Mouse (Mus musculus): ENCODE data around the gene Gprasp2.
"Not testable (repeated sequence)": the region's sequence is repeated elsewhere in the genome, so short reads cannot be mapped to it uniquely, and the experiment has no call there.

The Gprasp2 gene

DNA sequence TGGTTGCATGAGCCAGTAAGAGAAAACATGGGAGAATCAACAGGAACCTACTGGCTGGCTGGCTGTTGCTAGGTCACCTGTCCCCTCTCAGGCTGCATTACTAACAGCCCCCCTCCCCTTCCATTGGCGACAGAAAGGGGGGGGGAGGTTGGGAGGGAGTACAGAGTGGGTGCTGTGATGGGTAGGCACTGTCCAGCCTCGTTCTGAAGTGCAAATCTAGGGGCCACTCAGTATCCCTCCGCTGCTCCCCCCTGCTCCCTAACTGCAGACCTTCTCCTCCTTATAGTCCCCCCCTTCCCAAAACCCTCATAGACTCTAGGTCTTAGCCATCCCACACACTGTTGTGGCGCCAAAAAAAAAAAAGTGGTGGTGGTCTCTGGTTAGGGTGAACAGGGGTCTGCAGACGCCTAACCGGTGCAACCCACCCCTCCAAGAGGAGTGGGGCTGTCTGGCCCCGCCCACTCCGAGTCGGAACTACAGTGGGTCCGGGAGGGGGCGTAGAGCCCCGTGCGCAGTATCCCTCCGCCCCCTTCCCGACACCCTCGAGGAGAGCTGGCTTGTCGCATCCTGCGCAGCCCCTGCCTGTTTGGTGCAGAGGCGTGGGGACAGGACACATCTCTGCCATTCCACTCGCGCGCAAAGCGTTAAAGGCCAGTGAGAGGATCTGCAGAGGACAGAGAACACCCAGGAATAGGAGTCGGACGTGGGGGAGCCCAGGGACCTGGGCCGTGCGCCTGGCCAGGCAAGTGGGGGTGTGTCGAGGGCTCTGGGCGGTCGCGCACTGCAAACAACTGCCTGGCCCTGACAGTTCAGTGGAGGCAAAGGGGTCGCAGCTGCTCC is at the start of gene Gprasp2:
Gene Gprasp2, plus strand, starts transcription at position 514 of the 840 bp plus-strand sequence.
- in situ Hi-C loops (cut with MboI; ENCODE audit: unreplicated experiment in 2 of 2): not testable (repeated sequence)

DNA sequence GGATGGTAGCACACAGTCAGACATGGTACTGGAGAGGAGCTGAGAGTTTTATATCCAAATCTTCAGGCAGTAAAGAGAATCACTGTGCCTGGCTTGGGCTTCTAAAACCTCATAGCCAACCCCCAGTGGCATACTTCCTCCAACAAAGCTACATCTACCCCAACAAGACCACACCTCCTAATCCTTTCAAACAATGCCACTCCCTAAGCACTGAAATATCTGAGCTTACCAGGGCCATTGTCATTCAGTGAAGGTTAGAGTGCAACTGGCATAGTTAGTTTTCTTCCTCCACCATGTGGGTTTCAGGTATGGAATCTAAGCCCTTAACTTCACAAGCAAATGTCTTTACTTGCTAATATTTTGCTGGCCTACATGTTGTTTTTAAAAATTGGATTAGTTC is 47.3 kb upstream of the Gprasp2 start:
- in situ Hi-C loops (cut with MboI; ENCODE audit: unreplicated experiment in 2 of 2): no loop called here

DNA sequence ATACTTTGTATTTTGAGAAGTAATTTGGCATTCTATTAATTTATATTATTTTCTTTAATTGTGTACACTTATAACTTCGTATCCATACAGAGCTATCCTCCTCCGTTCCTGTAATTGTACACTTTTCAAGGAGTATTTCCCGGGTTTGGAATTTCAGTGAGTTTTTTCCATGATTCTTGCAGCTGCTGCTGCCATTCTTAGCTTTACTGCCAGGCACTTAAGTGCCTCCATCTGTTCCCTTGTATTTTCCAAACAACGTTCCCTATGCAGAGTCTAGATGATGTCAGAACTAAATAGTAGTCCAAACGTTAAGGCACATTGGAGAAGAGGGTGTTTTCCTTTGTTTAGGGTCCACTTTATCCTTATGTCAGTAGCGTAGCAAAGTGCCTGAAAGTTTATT is 46.5 kb upstream of the Gprasp2 start:
- in situ Hi-C loops (cut with MboI; ENCODE audit: unreplicated experiment in 2 of 2): no loop called here

DNA sequence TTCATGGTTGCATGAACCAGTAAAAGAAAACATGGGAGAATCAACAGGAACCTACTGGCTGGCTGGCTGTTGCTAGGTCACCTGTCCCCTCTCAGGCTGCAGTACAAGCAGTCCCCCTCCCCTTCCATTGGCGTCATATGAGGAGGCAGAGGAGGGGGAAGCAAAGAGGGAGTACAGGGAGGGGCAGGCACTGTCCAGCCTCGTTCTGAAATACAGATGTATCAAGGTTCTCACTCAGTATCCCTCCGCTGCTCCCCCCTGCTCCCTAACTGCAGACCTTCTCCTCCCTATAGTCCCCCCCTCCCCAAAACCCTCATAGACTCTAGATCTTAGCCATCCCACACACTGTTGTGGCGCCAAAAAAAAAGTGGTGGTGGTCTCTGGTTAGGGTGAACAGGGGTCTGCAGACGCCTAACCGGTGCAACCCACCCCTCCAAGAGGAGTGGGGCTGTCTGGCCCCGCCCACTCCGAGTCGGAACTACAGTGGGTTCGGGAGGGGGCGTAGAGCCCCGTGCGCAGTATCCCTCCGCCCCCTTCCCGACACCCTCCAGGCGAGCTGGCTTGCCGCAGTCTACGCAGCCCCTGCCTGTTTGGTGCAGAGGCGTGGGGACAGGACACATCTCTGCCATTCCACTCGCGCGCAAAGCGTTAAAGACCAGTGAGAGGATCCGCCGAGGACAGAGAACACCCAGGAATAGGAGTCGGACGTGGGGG is 43.1 kb upstream of the Gprasp2 start:
- in situ Hi-C loops (cut with MboI; ENCODE audit: unreplicated experiment in 2 of 2): not testable (repeated sequence)

DNA sequence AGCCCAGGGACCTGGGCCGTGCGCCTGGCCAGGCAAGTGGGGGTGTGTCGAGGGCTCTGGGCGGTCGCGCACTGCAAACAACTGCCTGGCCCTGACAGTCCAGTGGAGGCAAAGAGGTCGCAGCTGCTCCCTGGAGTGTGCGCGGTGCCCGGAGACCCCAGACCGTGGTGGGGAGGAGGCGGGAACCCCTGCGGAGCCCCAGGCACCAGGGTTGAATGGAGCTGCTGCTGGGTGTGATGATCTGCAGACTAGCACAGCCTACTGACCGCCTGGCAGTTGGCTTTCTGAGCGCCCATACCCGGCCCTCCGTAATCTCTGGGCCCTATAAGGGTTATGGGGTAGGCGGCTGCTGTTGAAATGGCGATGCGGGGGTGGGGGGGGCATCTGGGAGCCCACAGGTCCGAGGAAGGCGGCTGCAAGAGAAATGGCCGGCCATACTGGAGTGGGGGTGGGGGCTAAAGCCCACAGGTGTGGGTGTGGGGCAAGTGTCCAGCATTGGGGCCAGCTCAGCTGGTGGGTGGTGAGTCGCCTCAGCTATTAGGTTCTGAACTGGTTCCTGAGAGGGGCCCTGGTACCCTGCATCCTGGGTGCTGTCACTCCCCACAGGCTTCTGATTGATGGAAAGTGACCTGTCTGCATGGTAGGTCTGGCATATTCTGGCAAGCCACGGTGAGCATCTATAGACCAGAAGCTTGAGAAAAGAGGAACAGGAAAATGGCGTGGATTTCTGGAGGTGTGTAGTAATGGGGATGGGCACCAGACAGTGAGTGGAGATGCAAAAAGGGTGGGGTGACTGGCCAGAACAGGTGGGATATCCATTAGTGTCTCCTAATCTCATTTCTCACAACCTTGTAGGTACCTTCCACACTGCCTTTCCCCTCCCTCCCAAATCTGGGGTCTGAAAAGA is 42.3 kb upstream of the Gprasp2 start:
- in situ Hi-C loops (cut with MboI; ENCODE audit: unreplicated experiment in 2 of 2): not testable (repeated sequence)

DNA sequence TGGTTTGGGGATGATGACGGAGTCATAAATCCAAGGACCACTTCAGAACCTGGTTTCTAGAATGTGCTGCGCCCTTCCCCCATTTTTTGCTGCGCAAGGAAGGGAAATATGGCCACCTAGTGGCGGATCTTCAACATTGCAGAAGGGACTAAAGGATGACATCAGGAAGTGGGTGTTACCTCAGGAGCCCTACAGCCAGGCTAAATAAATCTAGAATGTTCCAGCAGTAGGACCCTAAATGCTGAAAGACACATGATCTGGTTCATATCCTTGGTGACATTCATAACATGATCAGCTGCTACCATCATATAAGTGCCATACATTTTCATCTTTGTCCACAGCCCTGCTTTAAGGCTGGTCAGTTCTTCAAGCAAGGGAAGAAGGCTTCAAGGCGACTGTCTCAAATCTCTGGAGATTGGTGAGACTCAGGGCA is 41.6 kb upstream of the Gprasp2 start, which contains the start of gene Bhlhb9:
Gene Bhlhb9, plus strand, starts transcription at position 383 of the 433 bp plus-strand sequence.
- in situ Hi-C loops (cut with MboI; ENCODE audit: unreplicated experiment in 2 of 2): not testable (repeated sequence)

DNA sequence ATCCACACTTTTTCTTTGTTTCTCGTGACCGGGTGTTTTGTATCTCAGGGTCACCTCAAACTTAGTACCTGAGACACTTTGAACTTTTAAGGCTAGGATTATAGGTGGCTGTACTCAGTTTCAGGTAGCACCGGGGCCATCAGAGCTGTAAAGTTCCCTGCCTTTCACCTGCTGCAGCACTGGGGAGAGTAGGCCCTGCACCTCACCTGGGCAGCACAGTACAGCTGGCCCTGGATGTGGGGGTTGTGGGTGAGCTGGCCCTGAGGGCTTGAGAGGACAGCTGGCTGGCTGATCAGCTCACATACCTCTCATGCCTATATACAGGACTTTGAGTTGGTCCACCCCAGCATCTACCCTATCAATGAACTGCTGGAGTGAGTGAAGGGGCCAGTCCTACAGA is 34.7 kb upstream of the Gprasp2 start:
- in situ Hi-C loops (cut with MboI; ENCODE audit: unreplicated experiment in 2 of 2): loop anchor here in 1 of 2 experiments (25.0 kb wide), 1 partner anchor 308 kb away; no protein-coding TSS in a partner anchor

DNA sequence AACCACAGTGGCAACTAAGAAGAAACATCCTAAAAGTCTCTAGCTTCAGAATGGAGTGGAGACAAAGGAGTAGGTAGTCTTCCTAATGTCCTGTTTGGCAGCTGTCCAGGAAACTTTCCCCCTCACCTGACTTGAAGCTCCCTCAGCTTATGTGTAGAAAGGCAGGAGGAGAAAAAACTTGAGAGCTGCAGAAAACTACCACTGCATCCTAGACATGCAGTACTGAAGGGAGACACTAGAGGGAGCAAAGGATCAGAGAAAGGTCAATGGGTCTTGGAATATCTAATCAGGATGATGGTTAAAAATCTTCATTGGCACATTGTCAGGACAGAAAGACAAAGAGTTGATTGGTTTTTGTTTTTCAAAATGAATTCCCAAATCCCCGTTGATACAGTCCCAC is 33.1 kb upstream of the Gprasp2 start:
- in situ Hi-C loops (cut with MboI; ENCODE audit: unreplicated experiment in 2 of 2): loop anchor here (5.0 to 25.0 kb wide), 3 partner anchors 157 to 307 kb away; no protein-coding TSS in a partner anchor

DNA sequence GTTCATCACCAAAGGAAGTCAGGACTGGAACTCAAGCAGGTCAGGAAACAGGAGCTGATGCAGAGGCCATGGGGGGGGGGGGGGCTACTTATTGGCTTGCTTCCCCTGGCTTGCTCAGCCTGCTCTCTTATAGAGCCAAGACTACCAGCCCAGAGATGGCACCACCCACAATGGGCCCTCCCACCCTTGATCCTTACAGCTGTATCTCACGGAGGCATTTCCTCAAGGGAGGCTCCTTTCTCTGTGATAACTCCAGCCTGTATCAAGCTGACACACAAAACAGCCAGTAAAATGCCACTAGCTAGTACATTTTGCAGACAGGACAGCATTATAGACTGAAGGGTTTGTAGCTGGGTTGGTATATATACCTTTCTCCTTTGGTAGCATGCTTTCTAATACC is 2.9 kb upstream of the Gprasp2 start:
- in situ Hi-C loops (cut with MboI; ENCODE audit: unreplicated experiment in 2 of 2): not testable (repeated sequence)

DNA sequence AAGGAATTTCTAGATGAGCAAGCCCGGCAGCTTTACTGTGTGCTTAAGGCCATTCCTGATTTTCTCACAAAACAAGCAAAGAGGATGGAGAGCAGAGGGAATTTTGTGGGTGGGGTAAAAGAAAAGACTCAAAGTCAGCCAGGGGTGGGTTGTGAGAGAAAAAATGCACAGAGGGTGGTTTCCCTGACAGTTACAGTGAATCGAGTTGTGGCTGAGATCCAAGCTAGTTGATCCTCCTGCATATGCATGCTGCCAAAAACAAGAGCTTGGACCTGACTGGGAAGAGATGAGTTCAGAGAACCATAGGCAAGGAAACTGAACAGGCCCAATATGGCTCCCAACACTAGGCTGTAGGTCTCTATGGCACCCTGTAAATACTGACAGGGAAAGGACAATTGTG is 938 bp upstream of the Gprasp2 start:
- in situ Hi-C loops (cut with MboI; ENCODE audit: unreplicated experiment in 2 of 2): no loop called here

DNA sequence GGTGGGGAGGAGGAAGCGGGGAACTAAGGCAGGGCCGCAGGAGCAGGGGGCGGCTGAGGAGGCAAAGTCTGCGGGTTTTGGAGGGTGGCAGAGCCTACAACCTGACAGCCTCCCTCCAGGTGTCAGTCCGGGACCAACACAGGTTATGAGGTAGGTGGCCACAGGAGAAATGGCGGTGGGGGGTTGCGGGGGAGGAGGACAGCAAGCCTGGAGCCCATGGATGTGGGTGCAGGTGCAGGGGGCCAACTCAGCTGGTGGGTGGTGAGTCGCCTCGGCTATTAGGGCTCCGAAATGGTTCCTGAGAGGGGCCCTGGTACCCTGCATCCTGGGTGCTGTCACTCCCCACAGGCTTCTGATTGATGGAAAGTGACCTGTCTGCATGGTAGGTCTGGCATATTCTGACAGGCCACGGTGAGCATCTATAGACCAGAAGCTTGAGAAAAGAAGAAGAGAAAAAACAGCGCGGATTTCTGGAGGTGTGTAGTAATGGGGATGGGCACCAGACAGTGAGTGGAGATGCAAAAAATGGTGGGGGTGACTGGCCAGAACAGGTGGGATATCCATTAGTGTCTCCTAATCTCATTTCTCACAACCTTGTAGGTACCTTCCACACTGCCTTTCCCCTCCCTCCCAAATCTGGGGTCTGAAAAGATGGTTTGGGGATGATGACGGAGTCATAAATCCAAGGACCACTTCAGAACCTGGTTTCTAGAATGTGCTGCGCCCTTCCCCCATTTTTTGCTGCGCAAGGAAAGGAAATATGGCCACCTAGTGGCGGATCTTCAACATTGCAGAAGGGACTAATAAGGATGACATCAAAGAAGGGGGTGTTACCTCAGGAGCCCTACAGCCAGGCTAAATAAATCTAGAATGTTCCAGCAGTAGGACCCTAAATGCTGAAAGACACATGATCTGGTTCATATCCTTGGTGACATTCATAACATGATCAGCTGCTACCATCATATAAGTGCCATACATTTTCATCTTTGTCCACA is 860 bp downstream of the Gprasp2 start:
- in situ Hi-C loops (cut with MboI; ENCODE audit: unreplicated experiment in 2 of 2): not testable (repeated sequence)

DNA sequence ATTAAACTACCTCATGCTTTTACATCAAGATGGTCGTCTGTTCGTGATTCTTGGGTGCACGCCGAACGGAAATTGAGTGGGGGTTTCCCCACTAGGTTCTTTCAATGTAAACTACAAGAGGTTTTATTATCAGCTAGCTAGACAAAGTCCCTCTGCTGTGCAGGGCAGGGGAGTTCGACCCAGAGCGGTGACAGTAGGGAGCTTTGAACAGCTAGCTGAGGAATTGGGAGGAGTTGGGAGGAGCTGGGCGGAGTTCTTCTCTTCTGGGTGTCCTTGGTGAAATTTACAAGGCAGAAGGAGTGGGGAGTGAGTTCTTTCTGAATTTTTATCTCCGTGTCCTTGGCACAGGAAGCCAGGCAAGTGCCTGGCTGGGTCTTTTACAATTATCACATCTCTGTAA is 28.0 kb downstream of the Gprasp2 start:
- in situ Hi-C loops (cut with MboI; ENCODE audit: unreplicated experiment in 2 of 2): not testable (repeated sequence)

DNA sequence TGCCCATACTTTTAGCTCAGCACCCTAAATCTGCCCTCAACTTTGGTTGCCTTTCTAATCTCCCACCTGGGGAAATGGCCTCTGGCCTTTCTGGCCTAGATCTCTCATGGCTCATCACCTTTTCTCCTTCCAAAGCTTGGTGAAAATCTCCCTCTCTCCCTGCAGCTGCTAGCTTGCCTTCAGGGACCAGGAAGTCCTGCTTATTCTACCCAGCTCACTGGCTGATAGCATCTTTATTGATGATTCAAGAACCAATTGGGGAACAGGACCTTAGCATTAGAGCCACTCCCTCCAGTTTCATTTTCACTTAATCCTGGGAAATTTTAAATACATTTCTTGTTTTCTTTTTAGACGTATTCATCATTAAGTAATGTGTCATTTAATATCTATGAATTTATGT is 37.8 kb downstream of the Gprasp2 start:
- in situ Hi-C loops (cut with MboI; ENCODE audit: unreplicated experiment in 2 of 2): no loop called here

DNA sequence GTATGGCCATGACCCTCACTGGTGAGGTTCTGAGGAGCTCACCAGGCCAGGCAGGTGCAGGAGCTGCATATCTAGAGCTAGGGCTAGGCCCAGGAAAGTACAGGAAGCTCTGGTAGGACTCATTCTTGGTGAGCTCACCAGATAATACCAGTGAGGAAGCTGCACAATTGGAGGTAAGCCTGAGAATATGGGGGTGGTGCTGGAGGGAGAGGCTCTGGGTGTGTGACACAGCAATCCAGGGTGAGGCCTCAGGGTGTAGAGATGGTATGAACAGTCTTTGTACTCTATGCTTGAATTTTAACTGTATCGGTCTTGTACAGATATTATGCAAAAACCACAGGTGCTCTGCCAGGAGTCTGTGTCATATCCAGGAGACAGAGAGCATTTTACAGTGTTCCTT is 40.8 kb downstream of the Gprasp2 start:
- in situ Hi-C loops (cut with MboI; ENCODE audit: unreplicated experiment in 2 of 2): no loop called here

DNA sequence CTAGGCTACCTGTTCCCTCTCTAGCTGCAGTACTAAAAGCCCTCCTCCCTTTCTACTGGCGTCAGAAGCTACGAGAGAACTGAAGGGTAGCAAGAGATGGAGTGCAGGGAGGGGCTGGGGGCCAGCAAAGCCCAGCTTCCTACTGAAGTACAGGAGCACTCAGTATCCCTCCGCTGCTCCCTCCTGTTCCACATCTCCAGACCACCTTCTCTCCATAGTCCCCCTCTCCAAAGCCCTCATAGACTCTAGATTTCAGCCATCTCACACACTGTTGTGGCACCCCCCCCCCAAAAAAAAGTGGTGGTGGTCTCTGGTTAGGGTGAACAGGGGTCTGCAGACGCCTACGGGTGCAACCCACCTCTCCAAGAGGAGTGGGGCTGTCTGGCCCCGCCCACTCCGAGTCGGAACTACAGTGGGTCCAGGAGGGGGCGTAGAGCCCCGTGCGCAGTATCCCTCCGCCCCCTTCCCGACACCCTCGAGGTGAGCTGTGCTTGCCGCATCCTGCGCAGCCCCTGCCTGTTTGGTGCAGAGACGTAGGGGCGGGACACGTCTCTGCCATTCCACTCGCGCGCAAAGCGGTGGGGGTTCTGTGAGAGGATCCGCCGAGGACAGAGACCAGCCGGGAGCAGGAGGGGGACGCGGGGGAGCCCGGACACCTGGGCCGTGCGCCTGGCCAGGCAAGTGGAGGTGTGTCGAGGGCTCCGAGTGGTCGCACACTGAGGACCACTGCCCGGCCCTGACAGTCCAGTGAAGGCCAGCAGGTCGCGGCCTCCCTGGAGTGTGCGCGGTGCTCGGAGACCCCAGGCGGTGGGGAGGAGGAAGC is 46.8 kb downstream of the Gprasp2 start:
- in situ Hi-C loops (cut with MboI; ENCODE audit: unreplicated experiment in 2 of 2): loop anchor here in 1 of 2 experiments (5.0 kb wide), 1 partner anchor 37 kb away; no protein-coding TSS in a partner anchor

DNA sequence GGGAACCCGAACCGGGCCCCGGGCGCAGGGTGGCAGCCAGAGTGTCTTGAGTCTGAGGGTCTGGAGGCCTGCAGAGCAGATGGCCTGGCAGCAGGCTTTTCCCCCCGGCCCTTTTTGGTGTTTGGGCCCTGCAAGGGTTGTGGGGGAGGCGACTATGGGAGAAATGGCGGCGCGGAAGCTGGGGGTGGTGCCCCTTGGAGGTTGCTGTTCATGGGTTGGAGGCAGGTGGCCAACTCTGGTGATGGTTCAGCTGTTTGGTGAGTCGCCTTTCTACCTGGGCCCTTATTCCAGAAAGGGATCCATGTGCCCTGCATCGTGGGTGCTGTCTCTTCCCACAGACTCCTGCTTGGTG is 47.4 kb downstream of the Gprasp2 start:
- in situ Hi-C loops (cut with MboI; ENCODE audit: unreplicated experiment in 2 of 2): loop anchor here in 1 of 2 experiments (5.0 kb wide), 1 partner anchor 36 kb away; no protein-coding TSS in a partner anchor

Data from v-Abl transformed pro-B cells (cell line).